Mouse (Mus musculus) brain, embryonic 18.5 days (tissue): Measurements from ENCODE around the gene Eps8l1.
"Not testable (repeated sequence)": the region's sequence is repeated elsewhere in the genome, so short reads cannot be mapped to it uniquely, and the experiment has no call there.

Experiments
- DNase-seq: peaks from one replicate; pipeline ENCODE4 v3.0.0-alpha.2; 2012; ENCODE audit warnings: low read depth, low spot score

Eps8l1 gene

GRCm38 (mm10) chr7:4508062-4508738, 47.7 kb downstream of the Eps8l1 start:
- DNase-seq = no peak

- DNase-seq = no peak
These were observed 48.3 kb downstream of the Eps8l1 start for GRCm38 (mm10) chr7:4508739-4509116.

GRCm38 (mm10) chr7:4509863-4510608, 49.6 kb downstream of the Eps8l1 start:
- no peak for DNase-seq

- no peak for DNase-seq
These were observed 51.2 kb downstream of the Eps8l1 start for GRCm38 (mm10) chr7:4511489-4512224.

- DNase-seq = no peak
These were observed 52.8 kb downstream of the Eps8l1 start for GRCm38 (mm10) chr7:4513236-4513635.

- DNase-seq = no peak
These were observed 53.6 kb downstream of the Eps8l1 start for GRCm38 (mm10) chr7:4513829-4514712.

GRCm38 (mm10) chr7:4515853-4516252, 55.4 kb downstream of the Eps8l1 start:
- no peak for DNase-seq

GRCm38 (mm10) chr7:4516332-4517050, 56.0 kb downstream of the Eps8l1 start, which contains the start of gene Tnnt1:
Tnnt1 (minus strand) TSS chr7:4516382.
- DNase-seq = no peak

GRCm38 (mm10) chr7:4518487-4518886, 58.0 kb downstream of the Eps8l1 start:
- DNase-seq = no peak

- no peak for DNase-seq
These were observed 60.9 kb downstream of the Eps8l1 start for GRCm38 (mm10) chr7:4521231-4522003.

GRCm38 (mm10) chr7:4522292-4522691, 61.8 kb downstream of the Eps8l1 start:
- DNase-seq = no peak

GRCm38 (mm10) chr7:4523205-4524130, 63.0 kb downstream of the Eps8l1 start:
- DNase-seq = no peak

GRCm38 (mm10) chr7:4524212-4524922, 63.9 kb downstream of the Eps8l1 start, which contains the start of gene Tnni3:
Tnni3 (minus strand) TSS chr7:4524229.
- DNase-seq = not testable (repeated sequence)

GRCm38 (mm10) chr7:4526341-4527301, 66.1 kb downstream of the Eps8l1 start:
- DNase-seq = peak; percentile 73

- no peak for DNase-seq
These were observed 66.8 kb downstream of the Eps8l1 start for GRCm38 (mm10) chr7:4527302-4527689.
